Mouse (Mus musculus) lung, adult 2 months (tissue): Measurements from ENCODE around the gene Adam12.

ENCODE experiments used
- CTCF ChIP-seq: fragments of 200-500 bp; IDR thresholded peaks from 2 replicates; pipeline ENCODE4 v1.5.1; 2011; ENCODE audit warnings: mild to moderate bottlenecking, low read length, control low read depth; ENCODE audit not compliant: insufficient read depth
- POLR2A ChIP-seq: fragments of 200-500 bp; IDR thresholded peaks from 2 replicates; pipeline ENCODE4 v1.6.1; 2011; ENCODE audit warnings: low read depth, mild to moderate bottlenecking, control low read depth, low read length, borderline replicate concordance; ENCODE audit errors: extremely low read depth

DNA sequence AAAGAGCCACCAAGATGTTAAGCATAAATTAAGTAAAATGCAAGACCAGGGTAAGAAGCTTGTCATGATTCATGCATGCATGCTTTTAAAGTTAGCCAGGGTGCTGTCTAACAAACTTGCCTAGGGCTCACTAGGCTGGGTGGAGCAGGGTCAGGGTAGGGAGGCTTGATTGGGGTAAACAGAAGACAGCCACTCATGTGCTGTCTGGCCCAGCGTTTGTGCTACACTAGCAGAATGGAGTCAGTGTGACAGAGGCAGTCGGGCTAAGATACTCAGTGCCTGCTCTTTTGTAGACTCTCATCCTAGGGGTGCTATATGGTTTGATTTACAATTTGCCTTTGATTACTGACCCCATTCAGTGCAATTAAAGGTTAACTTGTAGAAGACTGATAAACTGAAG, 179.5 kb downstream of the Adam12 start:
- no peak for TF ChIP-seq CTCF
- TF ChIP-seq POLR2A = no peak
